Mouse (Mus musculus) telencephalon, adult 2 months (tissue): ENCODE data around the gene Ppp2r5b.

Source experiments
- DNase-seq: peaks from one replicate; pipeline ENCODE4 v3.0.0-alpha.2; 2011; ENCODE audit warnings: low read depth, low spot score

The Ppp2r5b gene

DNA sequence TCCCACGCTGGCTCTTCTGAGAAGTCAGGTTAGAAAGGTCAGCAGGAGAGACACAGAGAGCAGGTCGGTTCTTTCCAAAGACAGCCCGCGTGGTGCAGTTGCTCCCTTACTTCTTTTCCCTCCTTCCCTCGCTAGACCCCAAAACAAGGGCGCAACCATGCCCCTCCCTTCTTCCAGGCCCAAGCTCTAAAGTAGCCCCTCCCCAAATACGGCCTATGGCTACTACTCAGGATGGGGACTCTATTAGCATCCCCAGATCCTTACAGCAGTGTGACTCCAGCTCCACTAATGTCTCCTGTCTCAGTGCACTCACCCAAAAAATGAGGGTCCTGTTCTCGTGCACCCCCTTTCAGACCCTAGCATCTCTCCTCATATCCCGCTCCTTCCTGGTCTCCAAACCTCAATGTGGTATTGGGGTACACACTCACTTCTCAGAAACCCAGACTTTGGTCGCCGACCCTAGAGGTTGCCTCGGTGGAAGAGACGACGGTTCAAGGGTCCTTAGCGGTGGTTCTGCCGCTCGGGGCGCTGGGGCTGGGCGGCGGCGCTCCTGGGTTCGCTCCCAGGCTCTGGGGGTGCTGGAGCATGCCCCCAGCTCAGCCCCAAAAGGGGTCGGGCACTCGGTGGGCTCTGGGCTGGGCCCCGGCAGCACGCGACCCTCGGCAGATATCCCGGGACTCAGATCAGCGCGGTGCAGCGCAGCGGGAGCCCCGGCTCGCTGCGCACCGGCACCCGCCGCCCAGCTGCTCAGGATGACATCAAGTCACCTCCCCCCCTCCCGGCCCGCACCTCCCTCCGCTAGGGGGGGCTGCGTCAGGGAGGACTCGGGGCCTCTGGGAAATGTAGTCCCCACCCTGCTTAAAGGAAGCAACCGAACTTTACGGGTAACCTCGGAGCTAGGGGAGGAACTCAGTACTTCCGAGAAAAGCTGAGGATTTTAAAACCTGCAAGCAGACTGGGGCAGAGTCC lies at the start of gene Ppp2r5b:
Gene Ppp2r5b (minus strand): TSS at position 789 of the 969 bp plus-strand sequence.
- DNase-seq = peak; percentile 93

DNA sequence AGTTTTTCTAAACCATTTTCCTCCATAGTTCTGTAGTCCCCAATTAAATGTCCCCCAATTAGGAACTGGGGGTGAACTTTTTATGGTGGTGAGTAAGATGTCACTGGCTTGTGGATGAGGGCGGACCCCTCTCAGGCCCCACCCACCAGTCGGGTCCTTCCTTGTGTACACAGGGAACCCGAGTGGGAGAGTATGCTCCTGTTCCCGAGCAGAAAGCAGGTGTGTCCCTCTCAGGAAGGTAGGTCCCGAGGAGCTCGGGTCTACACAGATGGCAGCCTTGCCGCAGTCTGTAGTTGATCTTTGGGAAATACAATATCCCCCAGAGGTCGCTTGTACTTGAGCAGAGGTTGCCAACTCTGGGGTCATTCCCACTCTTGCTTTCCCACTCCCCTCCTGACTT lies 49.6 kb upstream of the Ppp2r5b start:
- no peak for DNase-seq

DNA sequence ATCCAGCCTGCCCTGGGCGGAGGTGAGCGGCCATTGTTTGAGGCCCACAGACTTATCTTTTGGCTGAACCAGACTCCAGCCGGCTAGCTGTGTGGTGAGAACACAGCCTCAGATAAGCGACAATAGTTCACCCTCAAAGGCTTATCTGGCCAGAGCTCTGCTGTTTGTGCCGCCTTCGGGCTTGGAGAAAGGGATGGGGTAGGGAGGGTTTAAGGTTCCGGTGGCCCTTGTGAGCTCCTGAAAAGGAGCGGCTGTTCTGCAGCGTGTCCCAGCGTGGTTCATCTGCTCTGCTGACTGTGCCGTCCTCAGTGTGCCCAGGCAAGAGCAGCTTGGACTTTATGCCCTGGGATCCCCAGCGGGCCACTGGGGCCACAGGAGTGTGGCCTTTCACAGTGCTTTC lies 48.8 kb upstream of the Ppp2r5b start:
- no peak for DNase-seq

DNA sequence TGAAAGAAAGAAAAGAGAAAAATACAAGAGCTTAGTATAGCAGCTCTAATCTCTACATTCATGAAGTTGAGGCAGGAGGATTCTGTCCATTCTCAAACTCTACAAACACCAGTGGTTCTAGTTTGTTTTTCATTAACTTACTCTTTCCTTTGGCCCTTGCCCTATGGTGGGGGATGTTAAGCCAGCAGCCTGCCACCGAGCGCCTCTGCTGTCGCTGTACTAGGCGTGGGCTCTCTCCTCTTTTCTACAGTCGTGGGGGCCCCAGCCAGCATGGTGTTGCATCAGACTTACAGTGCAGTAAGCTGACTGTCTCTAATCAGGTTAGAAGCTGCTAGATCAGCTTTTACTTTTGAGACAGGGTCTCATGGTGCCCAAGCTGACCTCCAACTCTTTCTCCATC lies 47.3 kb upstream of the Ppp2r5b start:
- no peak for DNase-seq

DNA sequence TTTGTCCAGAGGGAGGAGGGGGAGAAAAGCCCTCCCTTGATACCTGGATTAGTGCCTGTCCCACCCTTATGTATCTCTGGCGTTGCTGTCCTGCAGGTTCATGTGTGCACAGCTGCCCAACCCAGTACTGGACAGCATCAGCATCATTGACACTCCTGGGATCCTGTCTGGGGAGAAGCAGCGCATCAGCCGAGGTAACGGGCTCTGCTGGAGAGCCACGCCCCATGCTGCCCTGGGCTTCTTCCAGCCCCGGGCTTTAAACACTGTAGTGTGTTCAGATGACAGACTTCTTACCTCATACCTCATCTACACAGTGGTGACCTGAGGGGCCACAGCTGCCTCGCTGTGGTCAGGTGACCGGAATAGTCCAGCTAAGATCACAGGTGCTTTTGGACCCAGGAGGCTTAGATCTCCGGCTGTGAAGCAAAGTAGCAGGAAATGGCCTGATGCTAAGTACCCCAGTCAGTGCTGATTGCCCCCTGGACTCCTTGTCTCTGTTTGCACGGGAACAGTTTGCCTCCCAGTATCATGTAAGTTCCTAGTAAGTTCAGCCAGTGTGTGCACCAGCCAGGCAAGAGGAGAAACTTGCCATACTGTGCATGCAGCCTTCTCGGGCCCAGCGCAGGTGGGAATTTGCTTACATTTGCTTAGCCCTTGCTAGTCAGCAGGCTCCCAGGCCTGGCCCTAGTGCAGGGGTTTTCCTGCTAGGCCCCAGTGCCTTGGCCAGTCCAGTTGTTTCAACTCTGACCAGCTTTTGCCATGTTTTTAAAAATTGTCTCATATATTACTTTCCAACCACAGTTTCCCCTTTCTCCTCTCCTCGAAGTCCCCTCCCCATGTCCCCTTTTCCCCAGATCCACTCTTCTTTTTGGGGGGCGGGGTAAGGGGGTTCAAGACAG lies 45.7 kb upstream of the Ppp2r5b start:
- DNase-seq = no peak

DNA sequence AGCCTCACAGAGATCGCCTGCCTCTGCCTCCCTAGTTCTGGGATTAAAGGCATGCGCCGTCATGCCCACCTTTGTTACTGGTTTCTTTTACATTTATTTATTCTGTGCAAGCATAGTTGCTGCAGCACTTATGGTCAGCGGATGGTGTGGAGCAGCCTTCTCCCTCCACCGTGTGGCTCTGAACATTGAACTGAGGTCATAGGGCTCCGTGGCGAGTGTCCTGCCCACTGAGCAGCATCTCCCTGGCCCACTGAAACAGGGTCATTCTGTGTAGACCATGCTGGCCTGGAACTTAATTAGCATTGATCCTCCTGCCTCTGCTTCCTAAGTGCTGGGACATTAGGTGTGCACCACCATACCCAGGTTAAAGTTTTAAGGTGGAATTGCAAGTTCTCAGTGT lies 44.9 kb upstream of the Ppp2r5b start:
- DNase-seq = no peak

DNA sequence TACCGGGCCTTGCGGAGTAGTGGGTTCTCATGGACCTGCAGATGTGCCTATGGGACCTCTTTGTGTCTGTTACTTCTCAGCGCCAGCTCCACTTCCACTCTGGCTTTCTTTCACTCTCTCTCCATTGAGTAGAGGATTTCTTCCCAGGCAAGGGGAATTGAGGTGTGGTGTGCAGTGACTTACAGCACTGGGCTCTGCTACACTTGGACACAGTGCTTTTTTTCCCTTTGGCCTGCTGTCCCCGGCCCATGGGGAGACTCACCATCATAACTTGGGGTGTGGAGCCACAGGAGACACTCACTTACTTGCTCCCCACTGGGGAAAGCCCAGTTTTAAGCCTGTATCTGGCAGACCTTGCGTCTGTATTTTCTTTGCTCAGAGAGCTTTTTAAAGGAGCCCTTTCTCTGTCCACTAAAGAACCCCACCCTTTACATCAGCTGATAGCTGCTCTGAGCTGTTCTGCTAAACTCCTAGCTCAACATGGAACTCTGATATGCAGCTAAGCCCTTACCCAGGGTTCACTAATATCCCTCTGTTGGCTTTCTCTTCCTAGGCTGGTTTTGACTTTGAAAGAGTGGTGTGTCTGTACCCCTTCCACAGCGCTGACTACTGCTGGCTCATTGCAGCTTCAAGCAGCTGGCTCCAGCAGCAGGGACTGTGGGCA lies 43.9 kb upstream of the Ppp2r5b start:
- no peak for DNase-seq

DNA sequence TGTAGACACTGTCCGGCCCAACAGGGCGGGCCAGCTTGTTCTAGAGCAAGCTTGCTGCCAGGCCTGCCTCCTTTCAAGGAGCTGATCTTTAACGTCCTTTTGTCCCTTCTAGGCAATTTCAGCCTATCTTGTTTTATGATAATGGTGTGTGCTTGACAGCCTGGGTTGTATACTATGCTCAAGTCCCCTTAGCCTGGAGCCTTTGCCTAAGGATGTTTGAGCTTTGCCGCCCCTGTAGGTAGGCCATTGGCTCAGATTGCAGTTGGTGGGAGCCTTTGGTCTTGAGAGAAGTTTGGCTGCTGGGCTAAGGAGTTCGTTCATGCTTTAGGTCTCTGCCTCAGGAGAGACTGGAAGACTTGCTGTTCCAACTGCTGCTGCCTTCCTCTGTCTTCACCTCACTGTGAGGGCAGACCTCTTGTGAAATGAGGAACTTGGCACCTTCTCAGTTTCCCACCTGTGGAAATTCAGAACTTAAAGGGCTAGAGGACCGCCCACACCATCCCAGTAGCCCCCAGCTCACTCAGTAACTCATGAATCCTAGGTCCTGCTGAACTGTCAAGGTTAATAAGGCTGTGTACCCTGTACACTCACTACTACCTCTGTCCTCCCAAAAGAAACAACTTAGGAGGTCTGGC lies 42.9 kb upstream of the Ppp2r5b start:
- DNase-seq = no peak

DNA sequence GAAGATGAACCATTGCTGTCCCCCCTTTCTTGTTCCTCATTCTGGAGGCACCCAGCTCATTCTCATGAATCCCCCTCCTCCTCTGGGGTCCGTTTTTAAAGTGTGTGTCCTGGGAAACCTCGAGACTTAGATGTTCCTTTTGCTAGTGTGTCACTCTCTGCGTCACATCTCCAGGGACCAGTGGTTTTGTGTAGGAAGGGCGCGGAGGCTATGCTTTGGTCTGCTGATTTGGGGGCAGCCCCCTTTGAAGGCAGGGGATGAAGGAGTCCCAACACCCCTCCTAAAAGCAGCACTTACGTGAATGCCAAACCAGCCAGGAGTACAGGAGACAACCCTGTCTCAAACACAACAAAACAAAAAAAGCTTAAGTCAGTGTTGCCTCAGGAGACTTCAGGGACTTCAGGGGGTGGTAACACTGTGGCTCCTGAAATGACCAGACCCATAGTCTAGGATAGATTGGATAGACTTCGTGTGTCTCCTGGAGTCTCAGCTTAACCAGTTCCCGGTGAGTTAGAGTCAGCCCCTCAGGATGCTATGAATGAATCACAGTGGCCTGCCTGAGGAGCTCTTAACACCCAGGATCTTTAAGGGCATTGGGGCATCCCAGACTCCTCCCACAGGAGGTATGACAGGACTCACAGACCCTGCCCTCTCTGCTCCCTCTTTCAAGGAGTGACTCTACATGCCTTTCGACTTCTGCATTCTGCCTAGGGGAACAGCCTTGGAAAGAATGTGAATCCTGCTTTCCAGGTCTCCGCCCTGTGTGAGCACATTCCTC lies 42.2 kb upstream of the Ppp2r5b start:
- no peak for DNase-seq

DNA sequence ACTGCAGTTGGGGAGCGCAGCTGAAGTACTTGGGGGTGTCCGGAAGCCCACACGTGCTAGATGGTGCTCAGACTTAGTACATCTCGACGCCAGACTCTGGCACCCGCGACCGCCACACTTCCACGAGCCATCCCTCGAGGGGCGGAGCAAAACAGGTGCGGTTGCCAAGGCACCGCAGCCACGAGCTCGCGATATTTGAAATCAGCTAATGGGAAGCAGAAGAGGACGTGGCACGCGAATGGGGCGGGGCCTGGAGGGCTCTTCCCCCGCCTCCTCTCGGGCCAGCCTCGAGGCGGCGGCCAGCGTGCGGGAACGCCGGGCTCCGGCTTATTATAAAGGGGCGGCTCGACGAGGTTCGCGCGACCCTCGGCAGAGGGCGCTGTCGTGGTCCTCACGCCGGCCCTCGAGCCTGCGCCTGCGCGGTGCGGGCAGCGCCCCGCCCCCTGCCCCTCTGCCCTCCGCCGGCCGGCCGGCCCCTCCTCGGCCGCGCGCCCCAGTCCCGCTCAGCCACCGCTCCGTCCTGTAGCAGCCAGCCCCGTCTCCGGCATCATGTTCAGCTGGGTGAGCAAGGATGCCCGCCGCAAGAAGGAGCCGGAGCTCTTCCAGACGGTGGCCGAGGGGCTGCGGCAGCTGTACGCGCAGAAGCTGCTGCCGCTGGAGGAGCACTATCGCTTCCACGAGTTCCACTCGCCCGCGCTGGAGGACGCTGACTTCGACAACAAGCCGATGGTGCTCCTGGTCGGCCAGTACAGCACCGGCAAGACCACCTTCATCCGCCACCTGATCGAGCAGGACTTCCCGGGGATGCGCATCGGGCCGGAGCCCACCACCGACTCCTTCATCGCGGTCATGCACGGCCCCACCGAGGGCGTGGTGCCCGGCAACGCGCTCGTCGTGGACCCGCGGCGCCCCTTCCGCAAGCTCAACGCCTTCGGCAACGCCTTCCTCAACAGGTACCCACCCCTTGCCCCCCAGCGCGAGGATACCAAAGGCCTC lies 41.1 kb upstream of the Ppp2r5b start, which contains the start of gene Ehd1:
Gene Ehd1 (plus strand): TSS at position 300 of the 996 bp plus-strand sequence.
- DNase-seq = peak; percentile 93

DNA sequence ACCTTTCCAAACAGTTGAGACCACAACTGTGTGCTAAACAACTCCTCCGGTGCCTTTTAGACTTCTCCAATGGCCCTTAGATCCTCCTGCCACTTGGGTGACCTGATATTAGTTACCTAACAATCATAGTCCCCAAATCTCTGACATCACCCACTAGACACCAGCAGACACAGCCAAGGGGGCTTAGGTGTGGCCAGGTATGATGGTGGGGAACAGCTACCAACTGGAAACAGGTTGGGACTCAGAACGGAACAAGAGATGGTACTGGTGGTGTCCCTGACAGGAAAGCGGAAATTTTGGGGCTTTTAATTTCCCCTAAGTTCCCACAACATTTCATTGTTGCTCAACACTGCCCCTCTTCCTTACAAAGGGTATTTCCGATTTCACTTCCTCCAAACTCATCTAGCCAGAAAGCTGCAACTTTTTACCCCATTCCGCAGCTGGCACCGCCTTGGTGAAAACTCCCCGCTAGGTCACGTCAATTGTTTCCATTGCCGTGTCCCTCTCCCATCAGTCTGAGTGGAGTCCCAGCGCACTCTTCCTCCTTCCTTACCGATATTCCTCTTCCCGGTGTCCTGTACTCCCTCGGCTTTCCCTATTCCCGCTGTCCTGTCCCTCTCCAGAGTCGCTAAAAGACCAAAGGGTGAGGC lies 40.2 kb upstream of the Ppp2r5b start:
- DNase-seq = no peak

DNA sequence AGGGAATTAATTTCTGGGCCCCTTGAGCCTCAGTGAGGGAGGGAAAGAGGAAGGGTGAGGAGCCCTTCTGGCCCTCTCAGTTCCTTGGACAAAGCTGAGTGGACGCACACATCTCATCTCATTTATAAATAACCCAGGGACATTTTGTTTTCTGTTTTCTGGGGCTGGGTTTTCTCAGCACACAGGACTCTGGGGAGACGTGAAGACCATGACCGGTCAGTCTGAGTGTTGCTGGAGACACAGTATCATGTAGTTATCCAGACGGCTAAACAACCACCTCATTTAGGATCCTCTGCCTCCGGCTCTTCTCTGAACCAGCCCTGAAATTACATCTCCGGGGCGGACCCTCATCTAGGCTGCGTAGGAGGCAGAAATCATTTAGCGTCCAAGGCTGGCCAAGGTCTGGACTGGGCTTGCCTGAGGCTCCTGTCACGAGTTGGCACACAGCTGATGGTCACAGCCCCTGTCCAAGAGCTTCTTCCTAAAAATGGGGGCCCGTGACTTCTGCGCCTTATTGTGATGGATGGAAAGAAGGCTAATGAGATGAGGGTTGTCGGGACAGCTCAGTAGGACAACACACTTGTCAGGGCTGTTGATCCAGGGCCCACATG lies 38.4 kb upstream of the Ppp2r5b start:
- DNase-seq = no peak

DNA sequence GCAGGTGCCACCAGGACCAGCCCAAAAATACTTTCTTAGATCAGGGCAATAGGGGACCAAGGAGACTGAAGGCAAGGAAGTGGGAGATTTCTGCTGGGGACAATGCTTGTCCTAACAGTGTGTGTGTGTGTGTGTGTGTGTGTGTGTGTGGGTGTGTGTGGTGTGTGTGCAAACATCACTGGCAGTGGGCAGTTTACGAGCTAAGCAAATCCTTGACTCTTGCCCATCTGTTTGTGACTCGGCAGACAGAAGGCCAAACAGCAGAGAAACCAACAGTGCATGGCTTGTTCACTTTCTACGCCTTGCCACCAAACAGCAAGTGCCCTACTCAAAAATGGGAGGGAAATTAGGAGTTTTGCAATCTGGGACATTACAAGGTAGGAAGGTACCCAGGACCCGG lies 37.9 kb upstream of the Ppp2r5b start:
- no peak for DNase-seq

DNA sequence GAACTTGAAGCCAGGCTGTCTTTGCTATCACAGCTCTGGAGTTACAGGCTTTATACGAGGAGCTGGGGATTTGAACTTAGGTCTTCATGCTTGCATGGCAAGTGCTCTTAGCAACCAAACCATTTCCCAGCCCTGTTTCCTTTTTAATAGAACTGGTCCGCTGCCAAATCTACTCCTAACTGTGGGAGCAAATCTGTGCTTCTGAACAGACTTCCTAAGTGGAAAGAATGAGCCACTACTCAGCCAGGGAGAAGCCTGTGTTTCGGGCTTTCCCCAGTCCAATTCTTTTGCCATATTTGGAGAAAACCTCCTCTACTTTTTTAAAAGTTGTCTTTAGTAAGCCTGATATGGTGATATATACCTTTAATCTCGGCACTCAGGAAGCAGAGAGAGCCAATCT lies 37.1 kb upstream of the Ppp2r5b start:
- DNase-seq = peak; percentile 62

DNA sequence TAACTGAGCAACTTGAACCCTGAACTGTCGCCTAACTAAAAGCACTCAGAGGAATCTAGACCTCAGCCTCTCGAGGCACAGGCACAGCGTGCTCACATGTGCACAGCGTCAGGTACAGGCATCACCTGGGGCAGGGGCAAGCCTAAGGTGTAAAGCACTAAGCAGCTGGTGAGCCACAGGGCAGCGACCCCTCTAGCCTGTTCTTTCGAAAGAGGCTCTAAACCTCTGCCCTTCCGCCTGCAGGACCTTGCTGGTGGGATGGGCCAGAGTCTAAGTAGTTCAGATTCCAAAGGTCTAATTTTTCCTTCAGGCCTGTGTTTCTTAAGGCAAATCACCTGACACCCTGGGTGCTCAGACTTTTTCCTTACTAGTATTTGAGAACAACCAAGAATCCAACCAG lies 36.4 kb upstream of the Ppp2r5b start:
- no peak for DNase-seq

DNA sequence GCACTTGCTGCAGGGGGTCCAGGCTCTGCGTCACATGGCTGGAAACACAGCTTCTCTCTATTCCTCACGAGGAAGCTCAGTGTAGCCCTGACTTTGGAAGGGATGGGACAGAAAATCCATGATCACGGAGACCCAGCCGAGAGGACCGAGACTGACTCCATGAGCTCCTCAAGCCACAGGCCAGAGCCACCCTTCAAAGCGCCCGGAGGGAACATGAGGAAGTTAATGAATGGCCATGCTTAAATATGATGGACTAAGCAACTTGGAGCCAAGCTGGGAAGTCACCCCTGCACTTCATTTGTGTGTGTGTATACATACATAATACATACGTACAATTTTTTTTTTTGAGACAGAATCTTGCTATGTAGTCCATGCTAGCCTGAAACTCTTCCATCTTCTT lies 35.5 kb upstream of the Ppp2r5b start:
- DNase-seq = no peak

DNA sequence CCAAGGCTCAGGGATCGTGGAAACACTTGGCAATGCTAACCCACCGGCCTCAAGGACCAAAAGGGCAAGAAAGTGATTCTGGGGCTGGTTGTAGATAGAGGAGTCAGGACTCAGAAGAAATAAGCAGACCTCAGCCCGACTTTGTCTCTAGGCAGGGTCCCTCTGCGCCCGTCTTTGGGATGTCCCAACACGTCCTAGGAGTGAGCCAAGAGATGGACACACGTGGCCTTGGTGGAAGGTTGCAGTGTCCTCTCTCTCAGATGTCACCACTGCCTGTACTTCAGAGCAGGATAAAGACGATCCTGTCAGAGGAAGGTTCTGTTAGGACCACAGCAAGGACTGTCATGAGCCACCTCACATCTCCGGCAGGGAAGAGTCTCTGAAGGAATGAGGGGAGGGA lies 35.0 kb upstream of the Ppp2r5b start:
- no peak for DNase-seq

DNA sequence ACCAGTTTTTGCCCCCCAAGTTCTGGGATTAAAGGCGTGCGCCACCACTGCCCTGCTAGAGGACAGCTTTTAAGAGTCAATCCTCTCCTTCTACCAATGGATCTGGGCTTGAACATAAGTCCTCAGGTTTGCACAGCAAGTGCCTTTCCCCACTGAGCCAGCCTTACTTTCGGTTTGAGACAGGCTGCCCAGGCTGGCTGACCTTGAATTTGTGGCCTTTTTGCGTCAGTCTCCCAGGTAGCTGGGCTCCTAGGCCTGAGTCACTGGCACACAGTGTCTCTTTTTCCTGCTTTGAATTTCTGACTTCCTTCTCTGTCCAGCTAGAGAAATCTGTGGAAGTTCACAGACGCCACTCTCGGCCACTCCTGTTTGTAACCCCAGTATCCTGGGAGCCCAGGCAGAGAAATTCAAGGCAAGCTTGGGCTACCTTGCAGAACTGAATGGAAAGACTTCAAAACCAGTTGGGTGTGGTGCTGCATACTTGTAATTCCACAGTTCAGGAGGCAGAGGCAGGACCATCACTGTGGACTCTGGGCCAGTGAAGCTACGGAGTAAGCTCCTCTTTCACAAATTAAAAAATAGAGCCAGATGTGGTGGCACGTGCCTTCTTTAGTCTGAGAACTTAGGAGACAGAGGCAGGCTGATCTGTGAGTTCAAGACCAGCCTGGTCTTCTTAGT lies 34.3 kb upstream of the Ppp2r5b start:
- DNase-seq = no peak
